Mouse (Mus musculus) heart, adult 2 months (tissue): ENCODE results near the gene Itsn1.

ENCODE experiments used
- CTCF ChIP-seq: fragments of 200-600 bp; IDR thresholded peaks from 2 replicates; pipeline ENCODE4 v1.8.1; 2022; ENCODE audit warnings: antibody characterized with exemption, mild to moderate bottlenecking, moderate library complexity
- POLR2A ChIP-seq: fragments of 200-500 bp; IDR thresholded peaks from 2 replicates; pipeline ENCODE4 v1.6.1; 2011; ENCODE audit warnings: mild to moderate bottlenecking, low read depth, low read length, control low read depth; ENCODE audit not compliant: insufficient read depth

DNA sequence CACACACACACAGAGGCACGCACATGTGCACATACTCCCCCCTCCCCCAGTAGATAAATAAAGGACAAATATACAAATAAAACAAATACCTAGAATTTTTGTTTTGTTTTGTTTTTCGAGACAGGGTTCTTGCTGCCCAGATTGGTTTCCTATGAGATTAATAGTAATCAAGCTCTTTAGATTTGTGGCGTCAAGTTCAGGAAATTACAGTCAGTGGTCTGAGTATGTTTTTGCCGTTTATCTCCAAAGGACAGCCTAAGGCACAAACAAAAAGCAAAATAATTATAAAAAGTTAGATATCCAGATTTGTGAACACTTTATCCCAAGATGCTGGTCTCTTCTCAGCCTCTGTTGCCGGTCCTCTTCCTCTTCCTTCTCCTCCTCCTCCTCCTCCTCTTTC is 104.0 kb downstream of the Itsn1 start:
- TF ChIP-seq POLR2A = no peak
- TF ChIP-seq CTCF = no peak
